Mouse (Mus musculus): ENCODE results near the gene Sh3kbp1. TPM values are rescaled to one million over a fixed set of nuclear protein-coding genes. Genes with fewer than 3 reads are reported as not detected.

Sh3kbp1 gene
- polyA plus RNA-seq, 1 experiment from 2014 or later: 31.6 TPM

GRCm38 (mm10) chrX:159915125-159915524 is 288.1 kb downstream of the Sh3kbp1 start:
- no peak for ATAC-seq
- Histone ChIP-seq H3K36me3 (no peaks in the 10 kb centered on the region), H3K27me3 (replicated peaks) (no peaks in the 10 kb centered on the region), H3K4me3 (replicated peaks) (no peak overlapping the region), H3K4me1 (replicated peaks) (no peaks in the 10 kb centered on the region), H3K9ac (no peak overlapping the region), H3K4me2 (replicated peaks) (no peak overlapping the region), H3K27ac (no peak overlapping the region), H3K9me3 (no peaks in the 10 kb centered on the region)
- WGBS: 53% methylated on average over 1 of the region's 1 CpGs

GRCm38 (mm10) chrX:159924759-159925158 is 297.7 kb downstream of the Sh3kbp1 start:
- Histone ChIP-seq H3K27ac (no peak overlapping the region), H3K4me1 (replicated peaks) (no peaks in the 10 kb centered on the region), H3K4me2 (replicated peaks) (no peak overlapping the region), H3K36me3 (no peaks in the 10 kb centered on the region), H3K4me3 (replicated peaks) (no peak overlapping the region), H3K9ac (no peak overlapping the region), H3K9me3 (no peaks in the 10 kb centered on the region), H3K27me3 (replicated peaks) (no peaks in the 10 kb centered on the region)
- 87% methylated on average over 6 of the region's 6 CpGs for WGBS
- ATAC-seq: no peak

GRCm38 (mm10) chrX:159928165-159928564 is 301.1 kb downstream of the Sh3kbp1 start:
- Histone ChIP-seq H3K27me3 (replicated peaks) (no peaks in the 10 kb centered on the region), H3K27ac (no peak overlapping the region), H3K9ac (no peak overlapping the region), H3K4me3 (replicated peaks) (no peak overlapping the region), H3K4me2 (replicated peaks) (no peak overlapping the region), H3K9me3 (no peaks in the 10 kb centered on the region), H3K36me3 (no peaks in the 10 kb centered on the region), H3K4me1 (replicated peaks) (no peaks in the 10 kb centered on the region)
- WGBS: 78% methylated on average over 5 of the region's 5 CpGs
- ATAC-seq: no peak

- 66% methylated on average over 3 of the region's 3 CpGs for WGBS
- no peak overlapping the region for H3K9ac ChIP-seq
- H3K4me3 ChIP-seq (replicated peaks): no peak overlapping the region
- no peak overlapping the region for H3K4me2 ChIP-seq (replicated peaks)
- no peaks in the 10 kb centered on the region for H3K4me1 ChIP-seq (replicated peaks)
- H3K36me3 ChIP-seq: no peaks in the 10 kb centered on the region
- no peak overlapping the region for H3K27ac ChIP-seq
- H3K9me3 ChIP-seq: no peaks in the 10 kb centered on the region
- no peaks in the 10 kb centered on the region for H3K27me3 ChIP-seq (replicated peaks)
- no peak for ATAC-seq
These were observed 301.8 kb downstream of the Sh3kbp1 start for GRCm38 (mm10) chrX:159928834-159929233.

GRCm38 (mm10) chrX:159932027-159932426 is 305.0 kb downstream of the Sh3kbp1 start:
- Histone ChIP-seq H3K27me3 (replicated peaks) (no peaks in the 10 kb centered on the region), H3K9ac (no peak overlapping the region), H3K4me3 (replicated peaks) (no peak overlapping the region), H3K36me3 (no peaks in the 10 kb centered on the region), H3K9me3 (no peaks in the 10 kb centered on the region), H3K4me2 (replicated peaks) (no peak overlapping the region), H3K4me1 (replicated peaks) (no peaks in the 10 kb centered on the region), H3K27ac (no peak overlapping the region)
- 88% methylated on average over 1 of the region's 1 CpGs for WGBS
- no peak for ATAC-seq

- ATAC-seq: no peak
- Histone ChIP-seq H3K27me3 (replicated peaks) (no peaks in the 10 kb centered on the region; the same call in 1 of the 2 replicates), H3K4me2 (replicated peaks) (no peak overlapping the region), H3K4me1 (replicated peaks) (no peaks in the 10 kb centered on the region), H3K9ac (no peak overlapping the region), H3K36me3 (no peaks in the 10 kb centered on the region), H3K9me3 (no peaks in the 10 kb centered on the region), H3K27ac (no peak overlapping the region), H3K4me3 (replicated peaks) (no peak overlapping the region)
- 85% methylated on average over 2 of the region's 2 CpGs for WGBS
These were observed 315.5 kb downstream of the Sh3kbp1 start for GRCm38 (mm10) chrX:159942569-159942968.

- Histone ChIP-seq H3K9ac (no peak overlapping the region), H3K27ac (no peak overlapping the region), H3K4me2 (replicated peaks) (no peak overlapping the region), H3K27me3 (replicated peaks) (no peaks in the 10 kb centered on the region; the same call in 1 of the 2 replicates), H3K4me1 (replicated peaks) (no peaks in the 10 kb centered on the region), H3K36me3 (no peaks in the 10 kb centered on the region), H3K9me3 (no peaks in the 10 kb centered on the region), H3K4me3 (replicated peaks) (no peak overlapping the region)
- 83% methylated on average over 1 of the region's 1 CpGs for WGBS
- ATAC-seq: no peak
These were observed 316.5 kb downstream of the Sh3kbp1 start for GRCm38 (mm10) chrX:159943586-159943985.

- Histone ChIP-seq H3K4me1 (replicated peaks) (no peaks in the 10 kb centered on the region), H3K27me3 (replicated peaks) (no peaks in the 10 kb centered on the region; the same call in 1 of the 2 replicates), H3K4me3 (replicated peaks) (no peak overlapping the region), H3K27ac (no peak overlapping the region), H3K9ac (no peak overlapping the region), H3K4me2 (replicated peaks) (no peak overlapping the region), H3K36me3 (no peaks in the 10 kb centered on the region), H3K9me3 (no peaks in the 10 kb centered on the region)
- no peak for ATAC-seq
- 78% methylated on average over 7 of the region's 7 CpGs for WGBS
These were observed 326.7 kb downstream of the Sh3kbp1 start for GRCm38 (mm10) chrX:159953546-159954429.

- Histone ChIP-seq H3K9me3 (no peaks in the 10 kb centered on the region), H3K4me2 (replicated peaks) (no peak overlapping the region), H3K36me3 (no peaks in the 10 kb centered on the region), H3K4me1 (replicated peaks) (no peaks in the 10 kb centered on the region), H3K27me3 (replicated peaks) (no peaks in the 10 kb centered on the region; the same call in 1 of the 2 replicates), H3K9ac (no peak overlapping the region), H3K4me3 (replicated peaks) (no peak overlapping the region), H3K27ac (no peak overlapping the region)
- no peak for ATAC-seq
- 78% methylated on average over 4 of the region's 4 CpGs for WGBS
These were observed 327.3 kb downstream of the Sh3kbp1 start for GRCm38 (mm10) chrX:159954430-159954779.

GRCm38 (mm10) chrX:159955433-159955832 is 328.4 kb downstream of the Sh3kbp1 start:
- Histone ChIP-seq H3K27me3 (replicated peaks) (no peaks in the 10 kb centered on the region; the same call in 1 of the 2 replicates), H3K4me1 (replicated peaks) (no peaks in the 10 kb centered on the region), H3K9me3 (no peaks in the 10 kb centered on the region), H3K36me3 (no peaks in the 10 kb centered on the region), H3K4me2 (replicated peaks) (no peak overlapping the region), H3K27ac (no peak overlapping the region), H3K4me3 (replicated peaks) (no peak overlapping the region), H3K9ac (no peak overlapping the region)
- ATAC-seq: no peak
- 87% methylated on average over 6 of the region's 6 CpGs for WGBS

- Histone ChIP-seq H3K4me2 (replicated peaks) (no peak overlapping the region), H3K4me1 (replicated peaks) (no peaks in the 10 kb centered on the region), H3K9ac (no peak overlapping the region), H3K9me3 (no peaks in the 10 kb centered on the region), H3K4me3 (replicated peaks) (no peak overlapping the region), H3K36me3 (no peaks in the 10 kb centered on the region), H3K27ac (no peak overlapping the region), H3K27me3 (replicated peaks) (no peaks in the 10 kb centered on the region)
- 75% methylated on average over 2 of the region's 2 CpGs for WGBS
- no peak for ATAC-seq
These were observed 334.3 kb downstream of the Sh3kbp1 start for GRCm38 (mm10) chrX:159961385-159961784.

- no peak overlapping the region for H3K27ac ChIP-seq
- H3K4me3 ChIP-seq (replicated peaks): no peak overlapping the region
- no peaks in the 10 kb centered on the region for H3K4me1 ChIP-seq (replicated peaks)
- no peaks in the 10 kb centered on the region for H3K9me3 ChIP-seq
- no peak overlapping the region for H3K4me2 ChIP-seq (replicated peaks)
- H3K9ac ChIP-seq: no peak overlapping the region
- no peaks in the 10 kb centered on the region for H3K27me3 ChIP-seq (replicated peaks)
- 30% methylated on average over 4 of the region's 4 CpGs for WGBS
- H3K36me3 ChIP-seq: no peaks in the 10 kb centered on the region
- peak; percentile 66 for ATAC-seq
These were observed 336.2 kb downstream of the Sh3kbp1 start for GRCm38 (mm10) chrX:159963273-159963672.

- Histone ChIP-seq H3K27ac (no peak overlapping the region), H3K9me3 (no peaks in the 10 kb centered on the region), H3K9ac (no peak overlapping the region), H3K36me3 (no peaks in the 10 kb centered on the region), H3K4me2 (replicated peaks) (no peak overlapping the region), H3K27me3 (replicated peaks) (no peaks in the 10 kb centered on the region), H3K4me1 (replicated peaks) (no peaks in the 10 kb centered on the region), H3K4me3 (replicated peaks) (no peak overlapping the region)
- ATAC-seq: no peak
- WGBS: 92% methylated on average over 9 of the region's 9 CpGs
These were observed 336.9 kb downstream of the Sh3kbp1 start for GRCm38 (mm10) chrX:159963925-159964324.

Data from intestine, embryonic 15.5 days (tissue).